9 mouse cellular contexts compared by ENCODE assay signal in the genomic region with DNA sequence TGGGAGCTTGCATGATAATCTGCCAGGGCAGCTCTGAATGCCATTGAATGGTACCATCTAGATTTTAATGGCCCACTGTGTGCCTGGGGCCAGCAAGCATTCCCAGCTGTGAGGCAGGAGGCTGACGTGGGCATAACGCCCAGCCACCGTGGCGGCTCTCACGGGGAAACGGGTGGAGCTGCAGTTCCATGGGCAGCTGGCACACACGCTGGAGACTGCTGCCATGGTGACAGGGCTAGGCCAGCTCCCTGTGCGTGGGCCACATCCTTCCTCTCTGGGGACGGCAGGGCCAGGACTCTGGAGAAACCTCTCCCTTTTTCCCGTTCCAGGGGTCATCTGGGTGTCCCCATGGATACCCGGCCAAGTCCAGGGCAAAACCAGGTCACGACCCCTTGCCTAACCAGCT. TPM values are rescaled to one million over a fixed set of nuclear protein-coding genes. Genes with fewer than 3 reads are reported as not detected.
DNase-seq lines count a peak whose midpoint lies in the region; ATAC-seq and TF ChIP-seq lines count a peak whose summit lies in the region.
"Had no signal": no experiment of that assay in that cellular context is flagged by ENCODE, and none has a peak within 500 bp of the region (broad histone marks: within the 10 kb centered on the region; RNA-seq: fewer than 3 reads in every experiment).

No protein-coding gene starts in this region.

- H3K27me3 ChIP-seq in heart, embryonic 11.5 days (ENCODE audit: control insufficient read depth, insufficient read depth, low read length): no peaks in the 10 kb centered on the region
- H3K27me3 ChIP-seq: liver, embryonic 13.5 days had no signal

- no peak overlapping the region for H3K4me2 ChIP-seq in heart, embryonic 11.5 days
- H3K4me2 ChIP-seq: liver, embryonic 13.5 days had no signal

- 72% methylated on average over 12 of the region's 12 CpGs for WGBS in heart, embryonic 11.5 days (ENCODE audit: insufficient replicate concordance)

- peak; percentile 98 for DNase-seq in heart, adult 11 months
- DNase-seq in gastrocnemius, postnatal 4 days (ENCODE audit: low spot score in 2 of 2): peak; percentile 53 to 78
- peak; percentile 86 to 92 for DNase-seq in layer of hippocampus, adult 2 months (ENCODE audit: low spot score in 2 of 2)
- DNase-seq in lung, postnatal 25 days (ENCODE audit: low spot score): peak; percentile 54
- DNase-seq in thymus, postnatal 25 days: no peak
- no peak for DNase-seq in thymus, postnatal 10 days (ENCODE audit: low spot score in 2 of 2)
- DNase-seq: liver, embryonic 13.5 days had no signal

- ATAC-seq in heart, embryonic 11.5 days (replicated peaks; ENCODE audit: insufficient number of reproducible peaks, low FRiP score, low TSS enrichment): no peak
- ATAC-seq in common myeloid progenitor, adult 5-6 weeks (replicated peaks; ENCODE audit: low read depth, poor library complexity, severe bottlenecking): 0 out of 2 replicates have a peak, but pooled peaks have one; percentile 32

- H3K4me3 ChIP-seq in heart, embryonic 11.5 days (ENCODE audit: low read depth, low read length): no peak overlapping the region
- no peak overlapping the region; the same call in 1 of the 2 replicates for H3K4me3 ChIP-seq in layer of hippocampus, adult 2 months
- H3K4me3 ChIP-seq: liver, embryonic 13.5 days had no signal

- no peaks in the 10 kb centered on the region for H3K36me3 ChIP-seq in heart, embryonic 11.5 days (ENCODE audit: control insufficient read depth, insufficient read depth, low read length)
- H3K36me3 ChIP-seq: liver, embryonic 13.5 days had no signal

- no peak overlapping the region for H3K27ac ChIP-seq in heart, embryonic 11.5 days (ENCODE audit: low read depth, low read length)
- peak overlapping the region; percentile 92 for H3K27ac ChIP-seq in layer of hippocampus, adult 2 months
- H3K27ac ChIP-seq: liver, embryonic 13.5 days had no signal

- peaks cover 11% of the 10 kb centered on the region; the same call in 1 of the 2 replicates for H3K4me1 ChIP-seq in heart, embryonic 11.5 days (ENCODE audit: control insufficient read depth, insufficient read depth, low read length)

- no peak overlapping the region for H3K9ac ChIP-seq in heart, embryonic 11.5 days (ENCODE audit: low read depth, low read length)
- H3K9ac ChIP-seq: liver, embryonic 13.5 days had no signal

- no peak for TF ChIP-seq CTCF in layer of hippocampus, adult 2 months (conservative IDR thresholded peaks at IDR 0.05)

- H3K9me3 ChIP-seq in heart, embryonic 11.5 days (replicated peaks; ENCODE audit: control insufficient read depth, low read length): no peaks in the 10 kb centered on the region

RNA-seq across cellular contexts. Expression of a gene that starts 47.2 kb away (rescaled TPM):
- 14.3 and 18.8 TPM in 2 replicates for polyA plus RNA-seq in heart, embryonic 11.5 days (2014; fragmentation: Nextera tagmentation; extraction: Ambion mirVana)
- total RNA-seq in common myeloid progenitor, adult 5-6 weeks (2017): 9.7 and 16.9 TPM in 2 replicates
- total RNA-seq in gastrocnemius, postnatal 4 days (2021): 100 to 1,000 TPM; 168 to 179 TPM
- 100 to 1,000 TPM; 285 to 307 TPM for total RNA-seq in layer of hippocampus, adult 2 months (2021)

Comparison
In these comparisons a context has a peak if more than half of its experiments do, and no peak if none do; other contexts are left out.
1. DNase-seq: peak in heart, adult 11 months (single experiment), gastrocnemius, postnatal 4 days (2 of 2), layer of hippocampus, adult 2 months (2 of 2) and lung, postnatal 25 days (single experiment); none in thymus, postnatal 25 days (single experiment) and thymus, postnatal 10 days (0 of 2).